Mouse (Mus musculus): ENCODE data around the gene Carmil2. TPM values are rescaled to one million over a fixed set of nuclear protein-coding genes. Genes with fewer than 3 reads are reported as not detected.

The Carmil2 gene
- under 1 TPM; 0.62 to 0.93 TPM for total RNA-seq (2021)

DNA sequence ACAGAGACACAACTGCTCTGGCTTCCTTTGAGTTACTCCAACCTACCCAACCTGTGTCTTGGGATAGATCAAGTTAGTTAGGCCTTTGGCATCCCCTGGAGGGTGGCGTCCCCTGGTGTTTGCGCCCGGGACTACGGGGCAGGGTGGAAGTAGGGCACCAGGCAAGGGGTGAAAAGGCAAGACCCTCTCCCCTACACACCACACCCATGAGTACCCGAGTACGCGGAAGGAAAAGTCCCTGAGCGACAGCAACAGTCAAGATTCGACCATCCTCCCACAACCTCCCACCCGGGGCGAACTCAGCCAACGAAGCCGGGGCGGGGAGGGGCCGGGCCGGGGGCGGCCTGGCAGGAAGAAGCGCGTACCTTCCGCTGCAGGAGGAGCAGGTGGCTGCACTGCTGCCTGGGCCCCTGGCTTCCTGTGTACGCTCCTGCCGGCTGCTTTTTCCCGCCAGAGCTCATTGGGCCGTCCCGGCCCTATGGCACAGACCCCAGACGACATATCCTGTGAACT, at the start of gene Carmil2:
Gene Carmil2 (plus strand): TSS at position 479 of the 513 bp plus-strand sequence.
- peak; percentile 69 to 79 for DNase-seq

DNA sequence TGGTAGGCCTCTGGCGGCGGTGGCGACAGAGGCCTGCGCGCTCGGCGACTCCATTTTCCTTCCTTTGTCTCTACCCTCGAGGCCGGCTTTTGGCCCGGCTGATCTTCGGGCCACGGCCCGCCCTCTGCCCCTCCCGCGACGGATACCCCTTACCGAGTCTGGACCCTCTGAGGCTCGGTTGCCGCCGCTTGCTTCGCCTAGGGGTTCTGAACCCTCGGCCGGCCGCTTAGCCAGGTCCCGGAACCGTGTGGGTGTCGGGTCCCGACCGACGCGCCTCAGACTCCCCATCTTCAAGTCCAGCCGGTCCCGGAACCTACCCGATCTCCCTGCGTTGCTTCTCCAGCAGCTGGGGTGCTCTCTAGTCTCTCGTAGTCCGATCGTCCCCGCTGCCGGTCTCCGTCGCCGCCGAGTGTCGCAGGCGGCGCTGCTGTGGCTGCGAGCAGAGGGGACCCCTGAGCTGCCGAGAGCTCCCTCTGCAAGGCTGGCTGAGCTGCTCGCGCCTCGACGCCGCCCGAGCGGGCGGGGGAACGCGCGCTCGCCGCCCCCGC, 49.0 kb upstream of the Carmil2 start, which contains the start of gene Agrp:
Gene Agrp (minus strand): TSS at position 431 of the 548 bp plus-strand sequence.
- intact Hi-C loops (cut with DNase I) = loop anchor here (2.0 to 5.0 kb wide), 2 partner anchors 40 kb away; no protein-coding TSS in a partner anchor

More for the DNA sequence above, at the start of gene Carmil2:
- intact Hi-C loops (cut with DNase I) = loop anchor here (2.0 to 5.0 kb wide), 3 partner anchors 63 to 119 kb away; partner anchors contain the start of gene Atp6v0d1

DNA sequence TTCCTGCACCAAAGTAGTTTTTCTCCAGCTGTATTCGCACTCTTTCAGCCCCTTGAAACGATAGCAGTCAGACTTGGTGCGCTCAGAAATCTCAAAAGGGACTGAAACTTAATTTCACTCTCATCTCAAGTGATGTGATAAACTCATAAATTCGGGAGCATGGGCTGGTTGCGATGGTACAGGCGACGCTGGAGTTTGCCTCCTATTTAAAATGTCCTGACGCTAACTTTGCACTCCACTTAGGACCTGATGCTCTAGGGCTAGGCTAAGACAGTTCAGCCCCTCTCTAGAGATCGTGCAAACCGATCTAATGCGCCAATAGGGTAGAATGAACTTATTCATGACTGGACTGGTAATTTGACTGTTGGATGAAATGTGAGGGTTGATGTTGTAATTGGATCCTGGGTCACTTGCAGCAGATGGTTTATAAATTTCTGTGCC, 48.5 kb upstream of the Carmil2 start:
- intact Hi-C loops (cut with DNase I) = loop anchor here (2.0 to 5.0 kb wide), 2 partner anchors 40 to 41 kb away; no protein-coding TSS in a partner anchor
- no peak for DNase-seq

More for the DNA sequence above, 49.0 kb upstream of the Carmil2 start, which contains the start of gene Agrp:
- peak in 1 of 2 experiments; percentile 78 for DNase-seq

DNA sequence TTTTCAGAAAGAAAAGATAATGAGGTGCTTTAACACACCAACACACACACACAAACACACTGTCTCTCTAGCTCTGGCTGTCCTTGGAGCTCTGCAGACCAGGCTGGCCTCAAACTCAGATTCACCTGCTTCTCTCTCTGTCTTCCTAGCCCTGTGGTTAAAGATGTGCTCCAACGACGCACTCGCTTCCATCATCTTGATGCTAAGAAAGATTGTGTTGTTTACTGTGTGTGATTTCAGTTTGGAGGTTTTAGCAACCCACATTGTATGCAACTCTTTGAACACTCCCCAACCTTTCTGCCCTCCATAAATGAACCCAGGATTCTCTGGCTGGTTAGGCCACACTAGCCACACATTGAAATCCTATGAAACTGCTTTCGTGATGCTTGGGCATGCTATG, 47.6 kb upstream of the Carmil2 start:
- DNase-seq = no peak
- intact Hi-C loops (cut with DNase I) = loop anchor here (5.0 kb wide), 1 partner anchor 39 kb away; no protein-coding TSS in a partner anchor

DNA sequence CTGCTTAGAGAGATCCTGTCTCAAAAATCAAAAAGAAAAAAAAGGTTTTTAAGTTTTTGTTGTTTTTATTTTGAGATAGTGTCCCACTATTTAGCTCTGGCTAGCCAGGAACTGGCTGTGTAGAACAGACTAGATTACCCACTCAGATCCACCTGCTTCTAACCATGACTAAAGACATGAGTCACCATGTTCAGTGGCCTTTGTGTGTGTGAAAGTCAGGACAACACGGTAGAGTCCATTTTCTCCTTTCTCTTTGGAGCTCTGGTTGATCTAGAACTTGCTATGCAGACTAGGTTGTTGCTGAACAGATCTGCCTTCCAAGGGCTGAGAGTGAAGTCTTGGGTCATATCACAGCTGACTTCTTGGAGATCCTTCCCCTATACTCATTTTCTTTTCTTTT, 46.2 kb upstream of the Carmil2 start:
- intact Hi-C loops (cut with DNase I) = loop anchor here (5.0 kb wide), 1 partner anchor 37 kb away; no protein-coding TSS in a partner anchor
- DNase-seq = no peak

DNA sequence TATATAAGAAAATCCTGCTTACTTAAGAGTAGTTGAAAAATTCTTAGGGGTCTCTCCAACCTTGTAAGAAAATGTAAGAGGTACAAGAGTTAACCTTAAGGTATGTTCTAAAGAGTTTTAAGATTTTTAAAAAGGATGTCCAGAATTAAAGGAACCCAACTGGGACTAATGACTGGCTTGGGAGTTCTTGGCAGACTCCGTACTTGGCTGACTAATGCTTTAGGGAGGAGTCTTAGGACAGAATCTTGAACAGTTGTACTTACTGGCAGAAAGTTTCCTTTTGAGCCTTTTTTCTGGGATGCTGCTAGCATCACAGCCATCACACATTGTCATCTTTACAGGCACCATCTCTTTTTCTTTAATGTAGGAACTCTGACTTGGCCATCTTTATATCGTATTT, 45.6 kb upstream of the Carmil2 start:
- intact Hi-C loops (cut with DNase I) = no loop called here
- peak in 1 of 2 experiments; percentile 43 for DNase-seq

DNA sequence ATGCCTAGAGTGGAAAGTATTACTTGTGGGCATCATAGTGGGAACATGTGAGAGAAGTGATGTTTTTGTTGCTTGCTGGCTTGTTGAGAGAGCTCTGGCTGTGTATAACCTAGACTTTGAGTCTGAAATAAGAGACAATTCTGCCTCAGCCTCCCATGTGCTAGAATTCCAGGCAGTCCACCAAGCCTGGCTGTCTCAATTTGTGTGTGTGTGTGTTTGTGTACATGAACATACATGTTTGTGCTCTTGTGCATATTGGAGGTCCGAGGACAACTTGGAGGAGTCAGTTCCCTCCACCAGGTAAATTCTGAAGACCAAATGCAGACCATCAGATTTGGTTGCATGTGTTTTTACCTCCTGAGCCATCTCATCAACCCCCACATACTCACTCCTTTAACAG, 40.9 kb upstream of the Carmil2 start:
- intact Hi-C loops (cut with DNase I) = no loop called here
- no peak for DNase-seq

DNA sequence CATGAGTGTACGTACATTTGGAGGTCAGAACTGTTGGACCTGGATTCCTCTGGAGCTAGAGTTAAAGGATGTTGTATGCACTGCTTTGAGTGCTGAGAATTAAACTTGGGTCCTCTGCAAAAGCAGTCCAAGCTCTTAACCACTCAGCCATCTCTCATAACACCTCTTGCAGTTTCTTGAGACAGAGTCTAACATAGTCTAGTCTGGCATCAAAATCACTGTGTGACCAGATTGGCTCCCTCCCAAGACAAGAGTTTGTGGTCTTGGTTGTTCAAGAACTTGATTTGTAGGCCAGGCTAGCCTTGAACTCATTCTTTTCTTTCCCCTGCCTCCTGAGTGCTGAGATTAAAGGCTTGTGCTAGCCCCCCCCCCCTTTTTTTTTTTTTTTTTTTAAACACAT, 37.1 kb upstream of the Carmil2 start:
- DNase-seq = no peak

DNA sequence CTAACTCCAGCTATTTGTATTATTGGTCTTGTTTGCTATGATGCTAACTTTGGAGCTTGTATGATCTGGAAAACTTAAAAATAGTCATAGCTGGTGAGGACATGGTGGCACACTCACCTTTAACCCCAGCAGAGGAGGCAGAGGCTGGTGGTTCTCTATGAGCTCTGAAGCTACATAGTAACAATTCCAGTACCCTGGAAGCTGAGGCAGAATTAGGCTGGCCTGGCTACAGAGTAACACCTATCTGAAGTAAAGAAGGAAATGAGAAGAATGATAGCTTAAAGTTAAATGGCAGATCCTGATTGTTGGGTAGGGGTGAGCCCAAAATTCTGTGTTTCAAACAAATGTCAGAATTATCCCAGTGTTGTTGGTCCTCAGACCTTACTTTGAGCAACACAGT, 28.4 kb upstream of the Carmil2 start:
- DNase-seq = no peak
- intact Hi-C loops (cut with DNase I) = no loop called here

More for the DNA sequence above, 37.1 kb upstream of the Carmil2 start:
- intact Hi-C loops (cut with DNase I) = no loop called here

DNA sequence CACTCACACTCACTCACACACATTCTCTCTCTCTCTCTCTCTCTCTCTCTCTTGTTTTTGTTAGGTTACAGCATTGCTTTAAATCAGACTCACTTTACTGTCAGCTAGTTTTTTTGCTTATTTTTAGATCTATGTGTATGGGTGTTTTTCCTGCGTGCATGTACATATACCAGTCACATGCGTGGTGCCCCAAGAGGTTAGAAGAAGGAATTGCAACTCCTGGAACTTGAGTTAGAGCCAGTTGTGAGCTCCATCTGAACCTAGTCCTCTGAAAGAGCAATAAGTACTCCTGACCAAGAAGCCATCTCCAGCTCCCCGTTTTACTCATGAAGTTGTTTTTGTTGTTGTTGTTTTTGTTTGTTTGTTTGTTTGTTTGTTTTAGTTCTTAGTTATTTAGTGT, 24.9 kb upstream of the Carmil2 start:
- intact Hi-C loops (cut with DNase I) = no loop called here

DNA sequence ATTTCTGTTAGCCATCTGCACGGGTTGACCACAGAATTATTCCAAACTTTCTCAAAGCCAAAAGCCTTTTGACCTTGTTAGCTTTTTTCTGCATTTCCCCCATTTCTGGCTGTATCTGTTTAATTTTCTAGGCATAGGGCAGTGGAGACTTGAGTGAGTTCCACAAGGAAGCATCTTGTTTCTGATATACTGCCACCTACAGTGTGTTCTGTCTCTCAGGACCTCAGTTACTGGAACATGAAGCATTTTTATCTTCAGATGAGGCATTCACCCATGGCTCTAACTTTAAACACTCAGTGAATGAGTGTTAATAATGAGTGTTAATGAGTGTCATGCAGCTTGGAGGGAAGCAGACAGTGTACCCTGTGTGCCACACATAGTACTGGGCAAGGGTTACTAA, 8.2 kb upstream of the Carmil2 start:
- intact Hi-C loops (cut with DNase I) = loop anchor here (5.0 kb wide), 1 partner anchor 41 kb away; the partner anchor contains the start of genes Agrp and Ctcf

More for the DNA sequence above, 24.9 kb upstream of the Carmil2 start:
- peak; percentile 23 to 53 for DNase-seq

DNA sequence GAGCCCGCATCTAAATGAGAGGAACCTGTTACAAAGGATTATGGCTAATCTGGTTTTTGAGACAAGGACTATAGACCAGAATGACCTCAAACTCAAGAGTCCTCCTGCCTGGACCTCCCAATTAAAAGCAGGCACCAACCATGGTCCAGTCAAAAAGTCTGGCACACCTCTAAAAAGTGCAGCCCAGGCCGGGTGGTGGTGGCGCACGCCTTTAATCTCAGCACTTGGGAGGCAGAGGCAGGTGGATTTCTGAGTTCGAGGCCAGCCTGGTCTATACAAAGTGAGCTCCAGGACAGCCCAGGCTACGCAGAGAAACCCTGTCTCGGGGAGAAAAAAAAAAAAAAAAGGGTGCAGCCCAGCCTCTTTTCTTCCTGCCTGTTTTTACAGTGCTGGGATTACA, 749 bp upstream of the Carmil2 start:
- intact Hi-C loops (cut with DNase I) = loop anchor here (2.0 to 5.0 kb wide), 3 partner anchors 63 to 118 kb away; partner anchors contain the start of gene Atp6v0d1

More for the DNA sequence above, 8.2 kb upstream of the Carmil2 start:
- no peak for DNase-seq

DNA sequence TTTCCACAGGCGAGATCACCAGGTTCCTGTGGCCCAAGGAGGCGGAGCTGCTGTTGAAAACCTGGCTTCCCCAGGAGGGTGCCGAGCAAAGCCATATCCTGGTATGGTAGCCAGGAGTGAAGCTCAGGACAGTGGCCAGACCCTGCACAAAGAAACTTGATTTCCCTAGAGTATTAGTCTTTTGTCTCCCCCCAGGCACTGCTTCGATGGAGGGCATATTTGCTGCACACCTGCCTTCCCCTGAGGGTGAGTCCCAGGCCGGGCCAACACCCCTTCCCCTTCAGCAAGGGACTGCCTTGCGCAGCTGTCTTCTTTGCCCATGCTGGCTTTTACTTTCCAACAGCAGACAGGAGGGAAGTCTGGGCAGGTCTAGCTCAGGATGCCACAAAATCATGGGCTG, 477 bp downstream of the Carmil2 start:
- DNase-seq = no peak
- intact Hi-C loops (cut with DNase I) = loop anchor here (5.0 kb wide), 1 partner anchor 119 kb away; the partner anchor contains the start of gene Atp6v0d1

More for the DNA sequence above, 749 bp upstream of the Carmil2 start:
- no peak for DNase-seq

DNA sequence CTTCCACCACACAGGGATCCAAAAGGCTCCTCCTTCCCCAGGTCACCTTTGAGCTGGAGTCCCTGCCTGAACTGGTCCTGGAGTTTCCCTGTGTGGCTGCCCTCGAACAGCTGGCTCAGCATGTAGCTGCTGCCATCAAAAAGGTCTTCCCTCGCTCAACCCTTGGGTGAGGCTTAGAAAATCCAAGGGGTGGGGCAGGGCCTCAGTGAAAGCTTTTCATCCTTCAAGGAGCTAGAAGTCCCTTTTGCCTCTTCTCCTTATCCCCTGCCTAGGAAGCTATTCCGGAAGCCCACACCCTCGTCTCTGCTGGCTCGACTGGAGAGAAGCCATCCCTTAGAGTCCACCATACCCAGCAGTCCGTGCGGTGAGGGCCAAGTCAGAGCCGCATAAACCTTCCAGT, 1.4 kb downstream of the Carmil2 start:
- intact Hi-C loops (cut with DNase I) = loop anchor here (5.0 kb wide), 1 partner anchor 120 kb away; the partner anchor contains the start of gene Atp6v0d1
- no peak for DNase-seq

DNA sequence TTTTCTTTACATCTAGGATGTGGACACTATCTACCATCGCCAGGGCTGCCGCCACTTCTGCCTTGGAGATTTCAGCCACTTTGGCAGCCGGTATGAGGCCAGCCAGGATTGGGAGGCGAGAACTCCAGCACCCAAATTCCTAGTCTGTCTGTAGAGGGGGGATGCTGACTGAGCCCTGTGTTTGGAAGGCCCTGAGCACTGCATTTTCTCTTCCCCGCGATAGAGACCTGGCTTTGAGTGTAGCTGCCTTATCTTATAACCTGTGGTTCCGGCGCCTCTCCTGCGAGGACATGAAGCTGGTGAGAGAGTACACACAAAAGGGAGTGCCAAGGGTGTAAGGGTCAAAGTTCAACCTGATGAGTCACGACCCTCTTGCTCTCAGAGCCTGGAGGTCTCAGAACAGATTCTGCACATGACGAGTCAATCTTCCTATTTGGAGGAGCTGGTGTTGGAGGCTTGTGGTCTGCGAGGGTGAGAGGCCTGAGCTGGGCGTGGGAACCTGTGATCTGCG, 2.2 kb downstream of the Carmil2 start:
- intact Hi-C loops (cut with DNase I) = loop anchor here (5.0 kb wide), 1 partner anchor 121 kb away; the partner anchor contains the start of gene Atp6v0d1
- DNase-seq = no peak

DNA sequence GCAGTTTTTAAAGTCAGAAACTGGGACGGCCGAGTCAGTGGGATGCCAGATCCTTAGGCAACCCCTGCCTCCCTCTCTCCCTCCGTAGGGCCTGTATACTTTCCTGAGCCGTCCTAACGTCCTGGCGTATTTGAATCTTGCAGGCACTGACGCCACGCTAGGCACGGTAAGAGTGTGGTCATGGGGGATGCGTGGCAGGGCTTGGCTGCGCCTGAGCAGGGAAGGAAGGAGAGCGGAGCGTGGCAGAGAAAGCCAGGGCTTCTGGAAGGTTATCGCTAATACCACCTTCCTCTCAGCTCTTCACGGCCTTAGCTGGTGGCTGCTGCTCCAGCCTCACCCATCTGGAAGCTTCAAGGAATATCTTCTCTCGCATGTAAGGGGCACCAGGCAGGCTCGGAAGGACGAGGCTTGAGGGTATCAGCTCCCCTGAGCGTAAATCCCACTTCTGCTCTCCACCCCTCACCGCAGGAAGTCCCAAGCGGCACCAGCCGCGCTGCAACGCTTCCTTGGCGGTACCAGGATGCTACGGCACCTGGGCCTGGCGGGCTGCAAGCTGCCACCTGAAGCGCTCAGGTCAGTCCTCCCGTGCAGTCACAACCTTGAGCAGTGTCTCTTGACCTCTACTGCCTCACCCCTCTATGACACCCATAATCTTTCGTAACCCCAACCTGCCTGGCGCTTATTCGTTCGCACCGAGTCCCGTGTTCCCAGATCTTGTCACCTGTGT, 3.3 kb downstream of the Carmil2 start:
- no peak for DNase-seq
- intact Hi-C loops (cut with DNase I) = loop anchor here (5.0 kb wide), 1 partner anchor 122 kb away; the partner anchor contains the start of gene Atp6v0d1

DNA sequence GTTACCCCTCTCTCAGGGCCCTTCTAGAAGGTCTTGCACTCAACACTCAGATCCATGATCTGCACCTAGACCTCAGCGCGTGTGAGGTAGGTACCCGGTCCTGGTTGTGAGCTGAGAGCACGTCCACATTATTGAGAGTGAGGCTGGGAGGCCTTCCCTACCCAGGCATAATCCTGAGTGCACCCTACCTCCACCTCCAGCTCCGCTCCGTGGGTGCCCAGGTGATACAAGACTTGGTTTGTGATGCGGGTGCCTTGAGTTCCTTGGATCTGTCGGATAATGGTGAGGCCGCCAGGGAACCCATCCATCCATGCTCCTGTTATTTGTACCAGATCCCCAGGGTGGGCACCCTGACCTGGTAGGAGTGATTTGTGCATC, 3.9 kb downstream of the Carmil2 start:
- intact Hi-C loops (cut with DNase I) = loop anchor here (5.0 kb wide), 1 partner anchor 123 kb away; the partner anchor contains the start of gene Atp6v0d1
- DNase-seq = no peak

DNA sequence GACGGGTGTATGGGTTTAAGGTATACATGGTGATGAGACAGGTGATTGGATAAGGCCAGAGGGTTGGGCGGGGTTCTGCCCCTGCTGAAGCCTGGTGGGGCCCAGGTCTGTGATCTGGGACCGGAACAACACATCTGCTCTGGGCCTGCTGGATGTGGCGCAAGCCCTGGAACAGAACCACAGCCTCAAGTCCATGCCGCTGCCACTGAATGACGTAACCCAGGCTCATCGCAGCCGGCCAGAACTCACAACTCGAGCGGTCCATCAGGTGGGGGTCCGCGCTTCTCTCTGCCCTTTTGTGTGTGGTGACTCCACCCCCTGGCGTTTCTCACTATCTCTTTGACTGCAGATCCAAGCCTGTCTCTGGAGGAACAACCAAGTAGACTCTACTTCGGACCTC, 4.9 kb downstream of the Carmil2 start:
- DNase-seq = no peak
- intact Hi-C loops (cut with DNase I) = no loop called here

DNA sequence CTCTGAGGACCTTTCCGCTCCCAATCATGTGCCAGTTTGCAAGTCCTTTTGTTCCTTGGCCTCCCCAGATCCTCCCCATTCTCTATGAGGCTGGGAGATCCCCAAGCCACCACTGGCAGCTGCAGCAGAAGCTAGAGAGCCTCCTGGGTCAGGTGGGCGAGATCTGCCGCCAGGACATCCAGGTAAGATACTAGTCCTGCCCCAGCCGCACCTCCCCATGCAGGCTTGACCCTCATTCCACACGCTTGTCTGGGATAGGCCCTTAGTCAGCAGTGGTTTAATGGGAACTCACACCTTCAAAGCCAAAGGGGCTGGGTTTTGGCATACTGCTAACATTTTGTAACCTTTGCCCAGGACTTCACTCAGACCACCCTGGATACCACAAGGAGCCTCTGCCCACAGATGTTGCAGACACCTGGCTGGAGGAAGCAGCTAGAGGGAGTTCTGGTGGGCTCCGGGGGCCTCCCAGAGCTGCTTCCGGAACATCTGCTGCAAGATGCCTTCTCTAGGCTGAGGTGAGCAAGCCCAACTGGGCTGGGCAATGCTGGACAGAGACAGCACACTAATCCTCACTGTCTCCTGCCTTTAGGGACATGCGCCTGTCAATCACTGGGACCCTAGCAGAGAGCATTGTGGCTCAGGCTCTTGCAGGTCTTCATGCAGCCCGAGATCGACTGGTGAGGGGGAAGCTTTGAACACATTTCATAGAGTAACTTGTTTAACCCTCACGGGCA, 6.5 kb downstream of the Carmil2 start:
- intact Hi-C loops (cut with DNase I) = no loop called here
- no peak for DNase-seq

DNA sequence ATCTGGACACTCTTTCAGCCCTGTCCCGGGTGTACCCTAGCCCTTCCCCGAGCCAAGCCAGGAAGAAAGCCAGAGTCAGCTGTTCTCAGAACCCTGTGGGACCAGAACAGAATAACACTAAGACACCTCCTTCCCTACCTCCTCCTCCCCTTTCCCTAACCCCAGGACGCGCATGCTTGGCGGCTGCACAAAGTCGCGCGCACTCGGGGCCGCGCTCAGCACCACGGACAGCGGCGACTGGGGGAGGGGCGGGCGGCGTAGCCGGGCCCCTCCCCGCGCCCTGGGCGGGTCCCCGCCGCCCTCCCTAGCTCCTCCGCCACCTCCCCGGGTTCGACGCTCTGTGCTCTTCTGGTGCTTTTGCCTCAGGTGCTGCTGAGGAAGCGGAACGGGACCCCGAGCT, 7.6 kb downstream of the Carmil2 start:
- DNase-seq = peak; percentile 74 to 84
- intact Hi-C loops (cut with DNase I) = no loop called here
